Mouse (Mus musculus): ENCODE measurements around the gene Drc3. TPM values are rescaled to one million over a fixed set of nuclear protein-coding genes. Genes with fewer than 3 reads are reported as not detected.
A peak's percentile ranks its signal among the peaks of the same experiment; 100 is the strongest.

Drc3 gene
- polyA plus RNA-seq, 1 experiment from 2014 or later, result 1.3 TPM

- H3K36me3 ChIP-seq (ENCODE audit: control insufficient read depth, insufficient read depth, low read length), result no peaks in the 10 kb centered on the region
- H3K4me2 ChIP-seq, result no peak overlapping the region
- ATAC-seq (replicated peaks; ENCODE audit: low FRiP score), result no peak
- DNase-seq (ENCODE audit: low spot score), result no peak
- H3K27ac ChIP-seq (ENCODE audit: low read depth, low read length), result no peak overlapping the region
- no peaks in the 10 kb centered on the region for H3K9me3 ChIP-seq (ENCODE audit: control insufficient read depth, low read length)
- no peak overlapping the region for H3K4me3 ChIP-seq (ENCODE audit: low read depth, low read length)
- WGBS, result 68% methylated on average over 5 of the region's 5 CpGs
- no peaks in the 10 kb centered on the region; the same call in 1 of the 2 replicates for H3K27me3 ChIP-seq (replicated peaks; ENCODE audit: control insufficient read depth, insufficient read depth, low read length)
- H3K4me1 ChIP-seq (replicated peaks; ENCODE audit: control insufficient read depth, insufficient read depth, low read length), result no peaks in the 10 kb centered on the region
- H3K9ac ChIP-seq (ENCODE audit: low read depth, low read length), result no peak overlapping the region
Observed at GRCm38 (mm10) chr11:60385946-60386345, 32.8 kb downstream of the Drc3 start.

GRCm38 (mm10) chr11:60387944-60388343, 34.8 kb downstream of the Drc3 start:
- H3K27ac ChIP-seq (ENCODE audit: low read depth, low read length), result no peak overlapping the region
- 88% methylated on average over 2 of the region's 2 CpGs for WGBS
- no peak overlapping the region for H3K4me2 ChIP-seq
- H3K9ac ChIP-seq (ENCODE audit: low read depth, low read length), result no peak overlapping the region
- H3K27me3 ChIP-seq (replicated peaks; ENCODE audit: control insufficient read depth, insufficient read depth, low read length), result no peaks in the 10 kb centered on the region; the same call in 1 of the 2 replicates
- H3K36me3 ChIP-seq (ENCODE audit: control insufficient read depth, insufficient read depth, low read length), result no peaks in the 10 kb centered on the region
- ATAC-seq (replicated peaks; ENCODE audit: low FRiP score) (no peak), DNase-seq (ENCODE audit: low spot score) (no peak)
- H3K4me1 ChIP-seq (replicated peaks; ENCODE audit: control insufficient read depth, insufficient read depth, low read length), result no peaks in the 10 kb centered on the region
- no peaks in the 10 kb centered on the region for H3K9me3 ChIP-seq (ENCODE audit: control insufficient read depth, low read length)
- H3K4me3 ChIP-seq (ENCODE audit: low read depth, low read length), result no peak overlapping the region

- no peak overlapping the region for H3K4me3 ChIP-seq (ENCODE audit: low read depth, low read length)
- ATAC-seq (replicated peaks; ENCODE audit: low FRiP score) (no peak), DNase-seq (ENCODE audit: low spot score) (no peak)
- H3K9ac ChIP-seq (ENCODE audit: low read depth, low read length), result no peak overlapping the region
- no peaks in the 10 kb centered on the region for H3K36me3 ChIP-seq (ENCODE audit: control insufficient read depth, insufficient read depth, low read length)
- no peaks in the 10 kb centered on the region for H3K4me1 ChIP-seq (replicated peaks; ENCODE audit: control insufficient read depth, insufficient read depth, low read length)
- no peak overlapping the region for H3K4me2 ChIP-seq
- H3K9me3 ChIP-seq (ENCODE audit: control insufficient read depth, low read length), result no peaks in the 10 kb centered on the region
- 82% methylated on average over 6 of the region's 6 CpGs for WGBS
- no peaks in the 10 kb centered on the region for H3K27me3 ChIP-seq (replicated peaks; ENCODE audit: control insufficient read depth, insufficient read depth, low read length)
- H3K27ac ChIP-seq (ENCODE audit: low read depth, low read length), result no peak overlapping the region
Observed at GRCm38 (mm10) chr11:60391346-60391745, 38.2 kb downstream of the Drc3 start.

GRCm38 (mm10) chr11:60396546-60396945, 43.4 kb downstream of the Drc3 start:
- no peaks in the 10 kb centered on the region for H3K27me3 ChIP-seq (replicated peaks; ENCODE audit: control insufficient read depth, insufficient read depth, low read length)
- peaks cover 4% of the 10 kb centered on the region; the same call in 1 of the 2 replicates for H3K36me3 ChIP-seq (ENCODE audit: control insufficient read depth, insufficient read depth, low read length)
- ATAC-seq (replicated peaks; ENCODE audit: low FRiP score) (no peak), DNase-seq (ENCODE audit: low spot score) (no peak)
- H3K4me2 ChIP-seq, result no peak overlapping the region
- no peak overlapping the region for H3K27ac ChIP-seq (ENCODE audit: low read depth, low read length)
- H3K4me3 ChIP-seq (ENCODE audit: low read depth, low read length), result no peak overlapping the region
- no peak overlapping the region for H3K9ac ChIP-seq (ENCODE audit: low read depth, low read length)
- 85% methylated on average over 6 of the region's 6 CpGs for WGBS
- no peaks in the 10 kb centered on the region for H3K4me1 ChIP-seq (replicated peaks; ENCODE audit: control insufficient read depth, insufficient read depth, low read length)
- H3K9me3 ChIP-seq (ENCODE audit: control insufficient read depth, low read length), result no peaks in the 10 kb centered on the region

GRCm38 (mm10) chr11:60397172-60397571, 44.0 kb downstream of the Drc3 start:
- no peak overlapping the region for H3K9ac ChIP-seq (ENCODE audit: low read depth, low read length)
- DNase-seq (ENCODE audit: low spot score) (no peak), ATAC-seq (replicated peaks; ENCODE audit: low FRiP score) (no peak)
- no peaks in the 10 kb centered on the region for H3K27me3 ChIP-seq (replicated peaks; ENCODE audit: control insufficient read depth, insufficient read depth, low read length)
- no peaks in the 10 kb centered on the region for H3K9me3 ChIP-seq (ENCODE audit: control insufficient read depth, low read length)
- WGBS, result 86% methylated on average over 2 of the region's 2 CpGs
- no peak overlapping the region for H3K4me2 ChIP-seq
- no peaks in the 10 kb centered on the region for H3K4me1 ChIP-seq (replicated peaks; ENCODE audit: control insufficient read depth, insufficient read depth, low read length)
- H3K4me3 ChIP-seq (ENCODE audit: low read depth, low read length), result no peak overlapping the region
- H3K36me3 ChIP-seq (ENCODE audit: control insufficient read depth, insufficient read depth, low read length), result peaks cover 6% of the 10 kb centered on the region; the same call in 1 of the 2 replicates
- no peak overlapping the region for H3K27ac ChIP-seq (ENCODE audit: low read depth, low read length)

GRCm38 (mm10) chr11:60406606-60407005, 53.5 kb downstream of the Drc3 start:
- 100% methylated on average over 1 of the region's 1 CpGs for WGBS
- Histone ChIP-seq H3K27me3 (replicated peaks; ENCODE audit: control insufficient read depth, insufficient read depth, low read length) (no peaks in the 10 kb centered on the region), H3K4me1 (replicated peaks; ENCODE audit: control insufficient read depth, insufficient read depth, low read length) (no peaks in the 10 kb centered on the region), H3K4me3 (ENCODE audit: low read depth, low read length) (no peak overlapping the region), H3K27ac (ENCODE audit: low read depth, low read length) (no peak overlapping the region), H3K9ac (ENCODE audit: low read depth, low read length) (no peak overlapping the region), H3K36me3 (ENCODE audit: control insufficient read depth, insufficient read depth, low read length) (peaks cover 22% of the 10 kb centered on the region), H3K9me3 (ENCODE audit: control insufficient read depth, low read length) (no peaks in the 10 kb centered on the region), H3K4me2 (no peak overlapping the region)
- ATAC-seq (replicated peaks; ENCODE audit: low FRiP score) (no peak), DNase-seq (ENCODE audit: low spot score) (no peak)

GRCm38 (mm10) chr11:60412173-60412572, 59.0 kb downstream of the Drc3 start:
- no peaks in the 10 kb centered on the region for H3K9me3 ChIP-seq (ENCODE audit: control insufficient read depth, low read length)
- no peak for ATAC-seq (replicated peaks; ENCODE audit: low FRiP score)
- 14% methylated on average over 3 of the region's 3 CpGs for WGBS
- H3K36me3 ChIP-seq (ENCODE audit: control insufficient read depth, insufficient read depth, low read length), result peaks cover 9% of the 10 kb centered on the region
- no peak overlapping the region for H3K4me3 ChIP-seq (ENCODE audit: low read depth, low read length)
- H3K27ac ChIP-seq (ENCODE audit: low read depth, low read length), result no peak overlapping the region
- H3K4me1 ChIP-seq (replicated peaks; ENCODE audit: control insufficient read depth, insufficient read depth, low read length), result peaks cover 7% of the 10 kb centered on the region; the same call in 1 of the 2 replicates
- no peak overlapping the region for H3K4me2 ChIP-seq
- H3K9ac ChIP-seq (ENCODE audit: low read depth, low read length), result no peak overlapping the region
- DNase-seq (ENCODE audit: low spot score), result no peak
- H3K27me3 ChIP-seq (replicated peaks; ENCODE audit: control insufficient read depth, insufficient read depth, low read length), result no peaks in the 10 kb centered on the region

- Histone ChIP-seq H3K4me1 (replicated peaks; ENCODE audit: control insufficient read depth, insufficient read depth, low read length) (peaks cover 7% of the 10 kb centered on the region; the same call in 1 of the 2 replicates), H3K4me3 (ENCODE audit: low read depth, low read length) (no peak overlapping the region), H3K9me3 (ENCODE audit: control insufficient read depth, low read length) (no peaks in the 10 kb centered on the region), H3K27me3 (replicated peaks; ENCODE audit: control insufficient read depth, insufficient read depth, low read length) (no peaks in the 10 kb centered on the region), H3K36me3 (ENCODE audit: control insufficient read depth, insufficient read depth, low read length) (peaks cover 7% of the 10 kb centered on the region), H3K27ac (ENCODE audit: low read depth, low read length) (no peak overlapping the region), H3K4me2 (no peak overlapping the region), H3K9ac (ENCODE audit: low read depth, low read length) (no peak overlapping the region)
- ATAC-seq (replicated peaks; ENCODE audit: low FRiP score) (no peak), DNase-seq (ENCODE audit: low spot score) (no peak)
- 83% methylated on average over 2 of the region's 2 CpGs for WGBS
Observed at GRCm38 (mm10) chr11:60412921-60413320, 59.8 kb downstream of the Drc3 start.

GRCm38 (mm10) chr11:60416590-60416962, 63.4 kb downstream of the Drc3 start:
- ATAC-seq (replicated peaks; ENCODE audit: low FRiP score), result peak; percentile 29
- WGBS, result under 1% methylated on average over 21 of the region's 21 CpGs
- no peaks in the 10 kb centered on the region for H3K9me3 ChIP-seq (ENCODE audit: control insufficient read depth, low read length)
- no peaks in the 10 kb centered on the region for H3K36me3 ChIP-seq (ENCODE audit: control insufficient read depth, insufficient read depth, low read length)
- peak overlapping the region; percentile 90 for H3K4me3 ChIP-seq (ENCODE audit: low read depth, low read length)
- no peak for DNase-seq (ENCODE audit: low spot score)
- H3K4me1 ChIP-seq (replicated peaks; ENCODE audit: control insufficient read depth, insufficient read depth, low read length), result peaks cover 17% of the 10 kb centered on the region
- H3K27me3 ChIP-seq (replicated peaks; ENCODE audit: control insufficient read depth, insufficient read depth, low read length), result no peaks in the 10 kb centered on the region
- peak overlapping the region; percentile 49; the same call in 1 of the 2 replicates for H3K27ac ChIP-seq (ENCODE audit: low read depth, low read length)
- peak overlapping the region; percentile 85 for H3K9ac ChIP-seq (ENCODE audit: low read depth, low read length)
- H3K4me2 ChIP-seq, result peak overlapping the region; percentile 86
